Mouse (Mus musculus) neural tube, embryonic 11.5 days (tissue): ENCODE results near the gene Ggta1. TPM values are rescaled to one million over a fixed set of nuclear protein-coding genes. Genes with fewer than 3 reads are reported as not detected.

Experiments used
- ATAC-seq: fragments of 200-750 bp; cut with Nextera tagmentation; 2 replicates; pipeline ENCODE4 v1.8.0; 2017; ENCODE audit warnings: moderate number of reproducible peaks, mild to moderate bottlenecking, moderate TSS enrichment, moderate library complexity; ENCODE audit not compliant: insufficient read depth, low FRiP score, low TSS enrichment
- DNase-seq: peaks from one replicate; pipeline ENCODE4 v3.0.0-alpha.2; 2015; ENCODE audit warnings: low spot score
- H3K27ac ChIP-seq: fragments of 300-500 bp; sonication (generic); 2 replicates; pipeline ENCODE4 v1.5.1; 2014; ENCODE audit warnings: low read depth, mild to moderate bottlenecking, low read length
- H3K27me3 ChIP-seq: fragments of 300-500 bp; sonication (generic); 2 replicates; pipeline ENCODE4 v1.6.1; 2014; ENCODE audit warnings: mild to moderate bottlenecking, low read length, mixed read lengths; ENCODE audit not compliant: control insufficient read depth, insufficient read depth
- H3K36me3 ChIP-seq: fragments of 300-500 bp; sonication (generic); 2 replicates; pipeline ENCODE4 v1.6.1; 2014; ENCODE audit warnings: mild to moderate bottlenecking, low read length, moderate library complexity, mixed read lengths; ENCODE audit not compliant: control insufficient read depth, insufficient read depth
- H3K4me1 ChIP-seq: fragments of 300-500 bp; sonication (generic); 2 replicates; pipeline ENCODE4 v1.6.1; 2014; ENCODE audit warnings: low read length, mixed read lengths; ENCODE audit not compliant: control insufficient read depth, insufficient read depth
- H3K4me2 ChIP-seq: fragments of 300-500 bp; sonication (generic); 2 replicates; pipeline ENCODE4 v1.6.1; 2014; ENCODE audit warnings: low read depth, mild to moderate bottlenecking, moderate library complexity
- H3K4me3 ChIP-seq: fragments of 300-500 bp; sonication (generic); 2 replicates; pipeline ENCODE4 v1.5.1; 2014; ENCODE audit warnings: low read depth, low read length
- H3K9ac ChIP-seq: fragments of 300-500 bp; sonication (generic); 2 replicates; pipeline ENCODE4 v1.6.1; 2014; ENCODE audit warnings: mild to moderate bottlenecking, low read length
- H3K9me3 ChIP-seq: fragments of 300-500 bp; sonication (generic); 2 replicates; pipeline ENCODE4 v1.6.1; 2016; ENCODE audit warnings: low read length; ENCODE audit not compliant: control insufficient read depth
- WGBS: fragments of 180-500 bp; shearing (Covaris S2); extraction: QIAGEN DNeasy Blood & Tissue Kit; methylation state at CpG from one replicate; pipeline ENCODE4 v1.1.7; 2014; 5-methylcytosine and 5-hydroxymethylcytosine counted together
- polyA plus RNA-seq: library from polyadenylated mRNA; unstranded; fragments of >200 nt; fragmentation: Nextera tagmentation; extraction: Ambion mirVana; gene quantifications from 2 replicates; pipeline ENCODE4 v1.2.1, GENCODE M21; 2014

The Ggta1 gene
- polyA plus RNA-seq, 1 experiment from 2014 or later: 9.5 TPM

DNA sequence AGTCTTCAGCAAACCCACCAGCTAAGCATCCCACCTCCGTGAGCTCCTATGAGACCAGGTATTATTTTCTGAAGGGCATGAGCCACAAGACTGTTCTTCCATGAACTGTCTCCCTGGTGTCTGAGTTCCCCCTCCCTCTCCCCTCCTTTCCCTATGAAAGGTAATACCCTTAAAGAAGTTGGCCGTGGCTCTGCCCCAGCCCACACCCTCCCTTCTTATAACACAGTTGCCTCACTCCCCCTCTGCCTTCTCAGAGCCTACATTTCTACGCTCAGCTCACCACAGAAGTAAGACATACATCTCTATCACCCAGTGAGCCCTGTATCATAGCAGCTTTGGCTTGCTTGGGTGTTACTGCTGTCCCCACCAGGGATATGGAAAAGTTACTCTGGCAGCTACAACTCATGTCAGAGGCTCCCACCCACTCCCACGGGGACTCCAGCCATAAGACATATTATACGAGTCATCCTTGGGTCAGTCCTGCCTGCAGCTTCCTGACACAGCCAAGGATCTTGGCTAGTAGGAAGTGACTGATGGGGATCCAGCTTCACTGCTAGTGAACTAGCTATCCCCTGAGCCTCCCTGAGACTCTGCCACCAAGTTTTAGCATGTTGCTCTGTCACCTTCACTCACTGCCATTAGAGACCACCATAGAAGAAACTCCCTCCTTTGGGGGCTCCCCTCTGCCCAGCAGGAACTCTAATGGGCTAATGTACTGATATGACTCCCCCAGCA is 33.4 kb upstream of the Ggta1 start:
- H3K9ac ChIP-seq: no peak overlapping the region
- H3K9me3 ChIP-seq: no peaks in the 10 kb centered on the region
- no peak for ATAC-seq
- H3K36me3 ChIP-seq: no peaks in the 10 kb centered on the region; the same call in 1 of the 2 replicates
- no peaks in the 10 kb centered on the region for H3K27me3 ChIP-seq
- no peak overlapping the region for H3K4me3 ChIP-seq
- no peak overlapping the region for H3K4me2 ChIP-seq
- WGBS: 75% methylated on average over 5 of the region's 5 CpGs
- DNase-seq: peak; percentile 5
- no peaks in the 10 kb centered on the region for H3K4me1 ChIP-seq
- H3K27ac ChIP-seq: no peak overlapping the region

DNA sequence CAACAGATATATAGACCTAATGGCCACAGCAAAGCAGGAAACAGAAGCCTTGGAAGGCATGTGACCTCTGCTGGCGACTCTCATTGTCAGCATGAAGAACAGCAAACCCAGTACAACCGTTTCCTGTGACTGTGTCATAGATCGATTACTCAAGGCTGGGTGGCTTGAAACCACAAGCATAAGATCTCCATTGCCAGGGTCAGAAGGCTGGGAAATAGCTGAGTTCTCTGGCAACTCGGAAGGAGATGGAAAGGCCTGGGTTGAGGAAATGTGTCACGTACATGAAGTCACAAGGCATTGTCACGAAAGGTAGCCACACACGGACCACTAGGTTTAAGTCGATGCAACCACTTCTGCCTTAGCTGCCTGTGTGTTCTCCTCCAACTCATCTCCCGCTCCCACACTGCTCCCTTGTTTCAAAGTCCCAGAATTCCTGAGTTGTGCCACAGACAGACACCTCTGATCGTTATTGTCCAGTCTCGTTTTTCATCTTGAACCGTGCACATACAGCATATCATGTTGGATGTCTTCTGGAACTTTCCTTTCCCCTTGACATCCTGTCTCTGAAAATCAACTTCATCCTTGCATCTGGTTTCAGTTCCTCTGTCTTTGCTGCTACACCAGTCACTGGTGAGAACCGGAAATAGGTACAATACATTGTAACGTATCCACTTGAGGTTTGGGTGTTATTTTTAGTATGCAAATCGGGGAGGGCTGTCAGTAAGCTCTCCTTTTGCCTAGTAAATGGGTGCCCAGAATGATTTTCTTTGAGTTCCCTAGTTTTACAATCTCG is 32.7 kb upstream of the Ggta1 start:
- H3K27ac ChIP-seq: no peak overlapping the region
- 0 out of 2 replicates have a peak, but pooled peaks cover 1% of the 10 kb centered on the region for H3K4me1 ChIP-seq
- no peak overlapping the region for H3K4me3 ChIP-seq
- DNase-seq (peak; percentile 4), ATAC-seq (no peak)
- no peaks in the 10 kb centered on the region for H3K9me3 ChIP-seq
- H3K9ac ChIP-seq: no peak overlapping the region
- WGBS: 88% methylated on average over 16 of the region's 16 CpGs
- H3K4me2 ChIP-seq: no peak overlapping the region
- H3K27me3 ChIP-seq: no peaks in the 10 kb centered on the region
- no peaks in the 10 kb centered on the region; the same call in 1 of the 2 replicates for H3K36me3 ChIP-seq

DNA sequence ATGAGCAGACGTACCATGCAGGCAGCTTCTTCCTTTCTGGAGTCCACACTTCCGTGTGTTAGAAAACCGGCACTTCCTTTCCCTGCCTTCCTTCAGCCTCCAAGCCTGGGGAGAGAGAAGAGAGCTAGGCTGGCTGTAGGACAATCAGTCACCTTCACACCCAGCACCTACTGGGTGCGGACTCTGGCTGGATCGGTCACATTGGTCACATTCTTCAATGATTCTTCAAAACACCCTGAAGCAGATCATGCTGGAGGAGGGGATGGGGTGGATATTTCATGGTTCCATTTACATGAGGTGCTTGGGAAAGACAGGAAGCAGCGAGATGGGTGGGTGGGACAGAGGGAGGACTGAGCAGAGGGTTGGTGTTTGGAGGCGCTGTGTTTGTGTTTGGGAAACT is 30.5 kb upstream of the Ggta1 start:
- no peak for DNase-seq
- WGBS: 82% methylated on average over 7 of the region's 7 CpGs
- no peak for ATAC-seq
- Histone ChIP-seq H3K9ac (no peak overlapping the region), H3K4me2 (no peak overlapping the region), H3K36me3 (no peaks in the 10 kb centered on the region; the same call in 1 of the 2 replicates), H3K9me3 (no peaks in the 10 kb centered on the region), H3K27me3 (no peaks in the 10 kb centered on the region), H3K4me3 (no peak overlapping the region), H3K27ac (no peak overlapping the region), H3K4me1 (0 out of 2 replicates have a peak, but pooled peaks cover 3% of the 10 kb centered on the region)

DNA sequence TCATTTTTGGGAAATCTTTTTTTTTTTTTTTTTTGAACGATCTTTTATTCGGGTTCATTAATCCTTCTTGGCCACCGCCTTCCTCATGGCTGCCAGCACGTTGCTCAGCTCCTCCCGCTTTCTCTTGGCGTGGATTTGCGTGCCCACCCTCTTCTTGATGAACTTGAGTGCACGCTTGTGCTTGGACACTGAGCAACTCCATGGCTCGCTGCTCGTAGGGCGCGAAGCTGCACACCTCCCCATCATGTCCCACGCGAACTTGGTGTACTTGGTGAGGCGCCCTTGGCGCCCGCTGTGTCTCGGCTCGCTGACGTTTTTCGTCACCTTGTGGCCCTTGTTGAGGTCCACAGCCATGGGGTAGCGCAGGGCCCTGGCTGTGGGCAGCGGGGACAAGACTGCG is 28.1 kb upstream of the Ggta1 start:
- Histone ChIP-seq H3K4me1 (0 out of 2 replicates have a peak, but pooled peaks cover 3% of the 10 kb centered on the region), H3K4me3 (no peak overlapping the region), H3K4me2 (no peak overlapping the region), H3K9ac (no peak overlapping the region), H3K27me3 (no peaks in the 10 kb centered on the region), H3K36me3 (no peaks in the 10 kb centered on the region; the same call in 1 of the 2 replicates), H3K9me3 (no peaks in the 10 kb centered on the region), H3K27ac (no peak overlapping the region)
- DNase-seq: no peak
- ATAC-seq: no peak
- WGBS: 87% methylated on average over 24 of the region's 24 CpGs

DNA sequence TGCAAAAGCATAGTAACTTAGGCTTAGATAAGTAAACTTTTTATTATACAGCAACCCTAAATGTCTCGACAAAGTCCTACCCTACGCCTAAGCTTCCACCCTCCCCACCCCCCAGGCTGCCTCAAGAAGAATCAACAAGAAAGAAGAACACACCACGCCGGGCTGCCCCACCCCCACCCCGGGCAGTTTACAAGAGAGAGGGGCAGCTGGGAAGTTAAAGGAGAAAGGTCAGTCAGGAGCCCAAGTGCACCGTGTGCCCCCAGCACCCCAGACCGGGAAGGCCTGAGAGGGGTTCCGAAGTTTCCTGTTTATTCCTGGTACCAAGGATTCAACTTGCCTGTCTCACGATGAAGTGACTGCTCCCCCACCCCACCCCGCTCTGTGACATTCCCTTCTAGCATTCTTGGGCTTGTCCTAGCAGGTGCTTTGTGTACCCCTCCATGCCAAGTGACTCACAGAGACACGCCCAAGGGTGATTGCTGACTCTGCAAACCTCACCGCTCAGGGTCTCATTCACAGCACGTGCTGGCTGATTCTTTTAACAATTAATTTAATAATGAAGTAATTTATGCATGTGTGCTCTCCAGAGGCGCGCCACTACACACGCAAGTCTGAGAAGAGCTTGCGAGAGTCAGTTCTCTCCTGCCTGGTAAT is 27.6 kb upstream of the Ggta1 start:
- 29% methylated on average over 17 of the region's 17 CpGs for WGBS
- no peaks in the 10 kb centered on the region for H3K9me3 ChIP-seq
- peak; percentile 8 for DNase-seq
- no peaks in the 10 kb centered on the region for H3K27me3 ChIP-seq
- H3K4me1 ChIP-seq: 0 out of 2 replicates have a peak, but pooled peaks cover 3% of the 10 kb centered on the region
- H3K27ac ChIP-seq: no peak overlapping the region
- no peak overlapping the region for H3K4me2 ChIP-seq
- H3K9ac ChIP-seq: no peak overlapping the region
- no peak for ATAC-seq
- H3K36me3 ChIP-seq: no peaks in the 10 kb centered on the region; the same call in 1 of the 2 replicates
- no peak overlapping the region for H3K4me3 ChIP-seq

DNA sequence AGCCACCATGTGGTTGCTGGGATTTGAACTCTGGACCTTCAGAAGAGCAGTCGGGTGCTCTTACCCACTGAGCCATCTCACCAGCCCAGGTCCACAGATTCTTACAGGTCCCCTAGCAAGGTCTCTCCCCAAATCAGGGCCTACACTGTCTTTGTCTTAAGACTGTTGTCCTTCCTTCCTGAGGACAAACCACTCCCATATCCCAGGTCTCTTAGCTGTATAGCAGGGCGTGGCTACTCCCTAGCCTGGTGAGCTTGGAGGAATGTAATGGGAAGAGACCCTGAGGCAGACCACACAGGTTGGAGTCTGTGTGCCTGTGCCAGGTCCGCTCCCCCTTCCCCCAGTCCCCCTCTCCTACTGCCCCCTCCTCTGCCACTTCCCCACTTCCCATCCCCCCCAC is 24.7 kb upstream of the Ggta1 start:
- no peak overlapping the region for H3K9ac ChIP-seq

DNA sequence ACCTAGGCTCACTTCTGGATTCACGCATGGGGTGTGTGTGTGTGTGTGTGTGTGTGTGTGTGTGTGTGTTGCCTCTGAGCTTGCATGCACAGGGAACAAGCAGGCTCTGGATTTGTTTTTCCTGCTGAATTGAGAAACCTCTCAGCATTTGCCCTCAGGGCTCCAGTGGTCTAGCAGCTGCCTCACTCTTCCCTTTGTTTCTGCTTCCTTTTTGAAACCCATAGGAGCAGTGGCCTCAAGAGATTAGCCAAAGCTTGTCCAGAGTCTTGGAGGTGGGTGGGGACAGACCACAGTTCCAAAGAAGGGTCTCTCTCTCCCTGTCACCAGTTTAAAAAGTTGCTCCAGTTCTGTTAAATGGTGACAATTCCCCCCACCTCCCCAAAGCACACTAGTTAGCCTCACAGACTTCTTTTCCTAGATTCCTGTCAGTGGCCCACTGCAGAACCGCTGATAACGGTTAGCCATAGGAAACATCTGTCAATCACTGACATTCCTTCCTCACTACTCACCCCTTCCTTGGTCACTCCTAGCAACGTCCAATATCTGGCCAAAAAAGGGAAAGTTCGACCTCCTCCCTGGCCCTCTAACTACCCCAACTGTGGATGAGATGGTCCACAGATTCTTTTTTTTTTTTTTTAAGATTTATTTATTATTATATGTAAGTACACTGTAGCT is 24.1 kb upstream of the Ggta1 start:
- DNase-seq: peak; percentile 7
- Histone ChIP-seq H3K27me3 (no peaks in the 10 kb centered on the region), H3K4me2 (no peak overlapping the region), H3K27ac (no peak overlapping the region), H3K9me3 (no peaks in the 10 kb centered on the region), H3K4me3 (no peak overlapping the region), H3K9ac (no peak overlapping the region), H3K36me3 (no peaks in the 10 kb centered on the region), H3K4me1 (0 out of 2 replicates have a peak, but pooled peaks cover 3% of the 10 kb centered on the region)
- no peak for ATAC-seq
- WGBS: 64% methylated on average over 5 of the region's 5 CpGs

More for the DNA sequence above, 24.7 kb upstream of the Ggta1 start:
- no peak overlapping the region for H3K4me3 ChIP-seq
- WGBS: 92% methylated on average over 3 of the region's 3 CpGs
- H3K27ac ChIP-seq: no peak overlapping the region
- no peak for ATAC-seq
- no peaks in the 10 kb centered on the region for H3K36me3 ChIP-seq
- DNase-seq: peak; percentile 6
- H3K4me2 ChIP-seq: no peak overlapping the region
- no peaks in the 10 kb centered on the region for H3K9me3 ChIP-seq
- H3K27me3 ChIP-seq: no peaks in the 10 kb centered on the region
- 0 out of 2 replicates have a peak, but pooled peaks cover 3% of the 10 kb centered on the region for H3K4me1 ChIP-seq

DNA sequence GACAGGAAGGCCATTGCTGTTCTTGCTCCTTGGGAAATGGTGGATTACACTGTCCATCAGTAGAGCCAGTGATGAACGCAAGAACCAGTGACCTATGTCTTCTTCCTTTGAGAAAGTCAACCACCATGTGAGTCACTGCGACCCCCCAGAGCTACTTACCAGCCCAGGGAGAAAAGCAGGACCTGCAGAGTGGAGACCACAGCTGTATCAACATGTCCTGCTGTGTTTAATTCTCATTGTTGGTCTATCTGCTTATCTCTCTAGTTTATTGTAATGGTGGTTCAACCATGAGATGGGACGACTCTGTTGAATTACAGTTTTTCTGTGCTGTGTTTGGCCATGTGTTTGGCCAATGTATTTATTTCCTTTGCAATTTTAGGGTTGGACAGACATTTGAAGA is 21.1 kb upstream of the Ggta1 start:
- 84% methylated on average over 3 of the region's 3 CpGs for WGBS
- DNase-seq (peak; percentile 3), ATAC-seq (no peak)
- H3K4me2 ChIP-seq: no peak overlapping the region
- H3K27me3 ChIP-seq: no peaks in the 10 kb centered on the region
- H3K36me3 ChIP-seq: no peaks in the 10 kb centered on the region
- no peak overlapping the region for H3K9ac ChIP-seq
- no peaks in the 10 kb centered on the region for H3K4me1 ChIP-seq
- H3K9me3 ChIP-seq: no peaks in the 10 kb centered on the region
- no peak overlapping the region for H3K27ac ChIP-seq
- H3K4me3 ChIP-seq: no peak overlapping the region
